Mouse (Mus musculus) layer of hippocampus, postnatal 14 days (tissue): ENCODE data around the gene Trim5. TPM values are rescaled to one million over a fixed set of nuclear protein-coding genes. Genes with fewer than 3 reads are reported as not detected.

ENCODE experiments used
- total RNA-seq, 2 experiments: library from RNA; stranded (reverse); gene quantifications; 2 replicates each; pipeline ENCODE4 v1.2.3; 2021

The Trim5 gene
- total RNA-seq, 2 experiments from 2014 or later: 0.25 to 0.55 TPM

Other genes starting within 250 kb of the Trim5 start
- gene Olfr642, start 235.4 kb downstream of the Trim5 start, total RNA-seq: not detected
- not detected for gene 4930516K23Rik, start 226.6 kb downstream of the Trim5 start, total RNA-seq
- not detected for gene Olfr644, start 216.2 kb downstream of the Trim5 start, total RNA-seq
- not detected for gene Olfr645, start 202.6 kb downstream of the Trim5 start, total RNA-seq
- gene Olfr646, start 183.2 kb downstream of the Trim5 start, total RNA-seq: not detected
- not detected for gene Ubqln5, start 158.3 kb downstream of the Trim5 start, total RNA-seq
- not detected for gene Olfr643, start 150.7 kb downstream of the Trim5 start, total RNA-seq
- not detected for gene Ubqln3, start 144.8 kb downstream of the Trim5 start, total RNA-seq
- gene Ubqlnl, start 137.5 kb downstream of the Trim5 start, total RNA-seq: not detected
- gene Olfm5, start 123.3 kb downstream of the Trim5 start, total RNA-seq: not detected
- gene Olfr648, start 104.7 kb downstream of the Trim5 start, total RNA-seq: under 1 TPM; 0.17 to 0.44 TPM
- gene Olfr649, start 92.1 kb downstream of the Trim5 start, total RNA-seq: not detected
- under 1 TPM; 0.28 to 0.33 TPM for gene Trim6, start 69.3 kb downstream of the Trim5 start, total RNA-seq
- gene Trim34a, start 43.6 kb downstream of the Trim5 start, total RNA-seq: 1 to 10 TPM in 1 of 2 experiments, under 1 TPM in 1; 0.76 to 1.0 TPM
- gene Trim12a, start 27.4 kb upstream of the Trim5 start, total RNA-seq: 1 to 10 TPM; 2.0 to 2.1 TPM
- gene Trim34b, start 41.4 kb upstream of the Trim5 start, total RNA-seq: not detected
- 1 to 10 TPM; 1.5 to 2.0 TPM for gene Trim12c, start 65.3 kb upstream of the Trim5 start, total RNA-seq
- gene Trim30b, start 81.8 kb upstream of the Trim5 start, total RNA-seq: not detected
- gene Trim30c, start 112.7 kb upstream of the Trim5 start, total RNA-seq: not detected
- gene Trim30a, start 177.1 kb upstream of the Trim5 start, total RNA-seq: under 1 TPM; 0.52 to 0.74 TPM
- gene Trim30d, start 219.8 kb upstream of the Trim5 start, total RNA-seq: under 1 TPM; 0.14 to 0.31 TPM